Mouse (Mus musculus): Measurements from ENCODE around the gene Trim61.

Gene Trim61

GRCm38 (mm10) chr8:64983150-64983897, 35.0 kb downstream of the Trim61 start:
- DNase-seq: no peak

All from kidney, postnatal 36 days (tissue).